Mouse (Mus musculus) liver (tissue): ENCODE results near the gene Dmkn.
"Not testable (repeated sequence)": the region's sequence is repeated elsewhere in the genome, so short reads cannot be mapped to it uniquely, and the experiment has no call there.

ENCODE experiments used
- DNase-seq: peaks from one replicate; pipeline ENCODE4 v3.0.0-alpha.2; 2020; ENCODE audit warnings: mixed read lengths

Dmkn gene

GRCm38 (mm10) chr7:30763456-30763855 is at the start of gene Dmkn:
TSS of gene Dmkn (plus strand) at chr7:30763756.
- no peak for DNase-seq

GRCm38 (mm10) chr7:30717006-30717715 is 46.4 kb upstream of the Dmkn start:
- DNase-seq: peak; percentile 92

GRCm38 (mm10) chr7:30717716-30718046 is 45.9 kb upstream of the Dmkn start:
- DNase-seq: no peak

DNA sequence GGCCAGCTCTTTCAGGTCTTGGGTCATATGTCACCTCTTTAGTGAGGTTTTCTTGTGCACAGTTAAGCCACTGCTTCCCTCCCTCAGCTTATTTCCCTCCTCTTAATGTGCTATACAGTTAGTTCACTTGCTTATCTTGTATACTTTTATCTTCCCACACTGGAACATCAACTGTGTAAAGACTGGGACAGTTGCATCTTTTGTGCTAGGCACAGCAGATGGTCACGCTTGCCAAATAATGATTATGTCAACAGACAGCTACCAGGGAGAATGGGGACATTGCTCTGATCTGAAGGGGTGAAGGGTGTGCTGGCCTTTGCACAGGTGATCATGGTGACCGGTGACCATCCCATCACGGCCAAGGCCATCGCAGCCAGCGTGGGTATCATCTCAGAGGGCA is 43.9 kb upstream of the Dmkn start:
- DNase-seq: no peak

DNA sequence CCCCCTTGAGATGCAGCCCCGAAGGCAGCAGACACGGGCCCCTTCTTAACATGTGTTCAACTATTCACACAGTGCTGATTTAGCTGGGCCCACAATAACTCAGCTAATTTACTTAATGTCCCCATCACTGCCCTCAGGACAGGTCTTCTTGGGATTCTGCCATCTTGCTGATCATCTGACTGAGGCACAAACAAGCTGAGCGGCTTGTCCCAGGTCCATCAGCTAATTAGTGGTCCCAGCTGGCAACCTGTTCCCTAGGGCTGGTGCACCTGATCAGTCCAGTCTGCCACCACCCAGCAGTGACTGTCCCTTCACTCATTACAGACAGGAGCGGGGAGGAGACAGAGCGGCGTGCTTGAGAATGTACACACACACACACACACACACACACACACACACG is 42.3 kb upstream of the Dmkn start:
- no peak for DNase-seq

- DNase-seq: no peak
These were observed 40.1 kb upstream of the Dmkn start for GRCm38 (mm10) chr7:30723274-30723953.

GRCm38 (mm10) chr7:30728214-30728613 is 35.3 kb upstream of the Dmkn start:
- no peak for DNase-seq

DNA sequence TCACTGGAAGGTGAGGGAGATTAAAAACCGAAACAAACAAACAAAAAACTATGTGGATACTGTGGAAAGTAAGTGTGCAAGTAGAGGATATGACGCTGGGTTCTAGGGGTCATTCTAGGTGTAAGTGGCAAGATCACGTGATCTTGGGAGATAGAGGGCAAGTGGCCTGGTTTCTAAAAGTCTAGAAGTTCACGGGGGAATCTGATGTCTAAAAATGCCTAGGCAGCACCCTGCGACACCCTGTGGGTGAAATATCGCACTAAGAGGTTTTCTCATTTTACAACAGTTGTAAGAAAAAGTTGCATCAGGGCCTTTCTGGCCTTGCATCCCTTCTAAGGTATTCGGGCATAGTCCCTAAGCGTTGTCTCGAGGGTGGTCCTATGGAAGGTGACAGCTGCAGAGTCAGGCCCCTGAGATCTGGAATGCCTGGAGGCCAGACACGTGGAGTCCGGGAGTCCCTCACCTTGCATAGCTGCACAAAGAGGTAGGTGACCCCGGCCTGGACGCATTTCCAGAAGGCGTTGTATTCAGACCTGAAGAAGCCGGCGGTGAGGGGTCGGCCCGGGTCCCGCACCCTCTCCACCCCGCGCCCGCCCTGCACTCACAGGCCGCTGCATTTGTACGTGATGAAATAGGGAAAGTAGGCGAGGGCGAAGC is 34.7 kb upstream of the Dmkn start:
- DNase-seq: no peak

- peak; percentile 93 for DNase-seq
These were observed 34.0 kb upstream of the Dmkn start, which contains the start of gene Tmem147 for GRCm38 (mm10) chr7:30729396-30730063. TSS of gene Tmem147 (minus strand) at chr7:30729540.

DNA sequence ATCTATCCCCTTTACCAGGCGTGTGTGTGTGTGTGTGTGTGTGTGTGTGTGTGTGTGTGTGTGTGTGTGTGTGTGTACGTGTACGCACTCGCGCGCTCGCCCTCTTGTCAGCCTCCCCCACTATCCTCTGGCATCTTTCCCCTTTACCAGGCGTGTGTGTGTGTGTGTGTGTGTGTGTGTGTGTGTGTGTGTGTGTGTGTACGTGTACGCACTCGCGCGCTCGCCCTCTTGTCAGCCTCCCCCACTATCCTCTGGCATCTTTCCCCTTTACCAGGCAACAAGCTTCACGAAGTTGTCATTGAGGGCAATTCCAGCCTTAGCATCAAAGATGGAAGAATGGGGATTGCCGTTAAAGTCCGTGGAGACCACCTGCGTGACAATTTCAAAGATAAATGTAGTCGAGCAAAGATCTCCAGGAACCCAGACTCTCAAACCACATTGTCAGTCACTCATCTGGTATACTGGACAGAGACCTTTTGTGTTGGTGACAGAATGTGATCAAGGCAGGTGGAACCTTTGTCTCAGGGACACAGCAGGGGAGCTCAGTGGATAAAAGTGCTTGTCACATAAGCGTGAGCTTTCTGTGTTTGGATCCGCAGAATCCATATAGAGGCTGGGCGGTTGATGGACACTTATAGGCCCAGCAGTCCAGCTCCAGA is 33.4 kb upstream of the Dmkn start:
- DNase-seq: not testable (repeated sequence)

GRCm38 (mm10) chr7:30736211-30736610 is 27.3 kb upstream of the Dmkn start:
- DNase-seq: no peak

- DNase-seq: not testable (repeated sequence)
These were observed 21.0 kb upstream of the Dmkn start for GRCm38 (mm10) chr7:30742570-30742969.

GRCm38 (mm10) chr7:30743617-30744016 is 19.9 kb upstream of the Dmkn start, which contains the start of gene Gapdhs:
TSS of gene Gapdhs (minus strand) at chr7:30743681.
- not testable (repeated sequence) for DNase-seq

GRCm38 (mm10) chr7:30744022-30744598 is 19.4 kb upstream of the Dmkn start:
- peak; percentile 43 for DNase-seq

- DNase-seq: no peak
These were observed 15.9 kb upstream of the Dmkn start for GRCm38 (mm10) chr7:30747525-30748204.

DNA sequence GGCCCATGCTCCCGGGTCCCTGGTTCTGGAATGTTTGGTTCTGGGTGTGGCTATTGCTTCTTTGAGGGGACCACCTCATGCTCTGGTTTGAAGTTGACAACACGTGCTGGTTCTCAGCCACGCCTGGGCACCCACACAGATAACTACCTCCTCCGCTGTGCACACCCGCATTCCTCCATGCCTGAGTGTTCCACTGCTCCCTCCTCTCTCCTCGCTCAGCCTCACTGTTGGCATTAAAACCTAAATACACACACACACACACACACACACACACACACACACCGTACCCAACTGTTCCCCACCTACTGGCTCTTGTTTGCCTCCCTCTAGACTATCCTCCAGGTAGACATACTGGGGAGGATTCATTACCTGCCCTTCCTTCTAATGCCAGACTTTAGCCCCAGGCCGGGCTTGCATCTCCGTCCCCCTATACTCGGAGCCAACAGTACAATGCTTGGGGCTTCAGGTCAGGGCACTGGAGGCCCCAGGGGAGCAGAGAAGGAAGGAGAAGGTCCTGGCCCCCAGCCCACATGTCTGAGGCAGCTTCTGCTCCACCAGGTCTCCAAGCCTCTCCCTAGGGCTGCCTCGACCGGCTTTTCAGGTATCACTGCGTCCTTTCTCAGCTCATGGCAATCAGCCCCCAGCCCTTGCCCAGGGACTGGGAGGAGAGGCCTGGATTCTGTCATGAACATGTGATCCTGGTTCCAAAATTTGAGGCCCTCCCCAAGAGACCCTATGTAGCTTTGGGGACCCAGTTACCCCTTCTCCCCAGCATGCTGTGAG is 13.5 kb upstream of the Dmkn start:
- no peak for DNase-seq

GRCm38 (mm10) chr7:30751086-30751669 is 12.4 kb upstream of the Dmkn start, which contains the start of gene Sbsn:
TSS of gene Sbsn (plus strand) at chr7:30751471.
- no peak for DNase-seq

- DNase-seq: no peak
These were observed 6.6 kb upstream of the Dmkn start for GRCm38 (mm10) chr7:30757001-30757400.

DNA sequence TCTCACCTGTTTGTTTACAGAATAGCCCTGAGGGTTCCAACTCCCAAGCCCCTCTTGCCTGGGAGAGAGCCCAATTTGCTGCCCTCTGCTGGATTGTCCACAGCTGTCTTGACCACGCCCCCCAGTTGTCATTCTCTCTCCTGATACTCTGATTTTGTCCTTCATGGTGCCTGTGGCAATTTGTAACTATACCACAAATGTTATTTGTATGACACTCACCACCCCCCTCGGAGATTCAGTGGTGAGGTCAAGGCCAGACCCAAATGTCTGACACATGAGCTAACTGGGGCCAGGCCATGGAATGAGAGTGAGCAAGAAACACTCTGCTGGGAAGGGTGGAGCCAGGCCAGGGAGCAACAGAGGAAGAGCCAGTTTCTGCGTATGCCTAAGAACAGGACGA is 4.7 kb upstream of the Dmkn start:
- peak; percentile 20 for DNase-seq

- DNase-seq: peak; percentile 21
These were observed 1.7 kb upstream of the Dmkn start for GRCm38 (mm10) chr7:30761769-30762352.
